9 mouse cellular contexts compared by ENCODE assay signal in the genomic region with DNA sequence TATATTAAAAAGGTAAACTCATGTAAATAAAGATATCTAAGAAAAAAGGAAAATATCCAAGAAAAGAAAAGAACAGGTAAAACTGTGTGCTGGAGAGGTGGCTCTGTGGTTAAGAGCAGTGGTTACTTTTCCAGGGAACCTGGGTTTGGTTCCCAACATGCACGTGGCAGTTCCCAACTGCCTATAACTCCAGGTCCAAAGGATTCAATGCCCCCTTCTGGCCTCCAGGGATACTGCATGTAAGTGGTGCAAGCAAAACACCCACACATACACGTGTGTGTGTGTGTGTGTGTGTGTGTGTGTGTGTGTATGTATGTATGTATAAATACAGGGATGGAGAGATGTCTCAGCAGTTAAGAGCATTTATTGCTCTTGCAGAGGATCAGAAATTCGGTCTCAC. TPM values are rescaled to one million over a fixed set of nuclear protein-coding genes. Genes with fewer than 3 reads are reported as not detected.
A peak's percentile ranks its signal among the peaks of the same experiment; 100 is the strongest.
DNase-seq lines count a peak whose midpoint lies in the region; ATAC-seq and TF ChIP-seq lines count a peak whose summit lies in the region.
"Had no signal": no experiment of that assay in that cellular context is flagged by ENCODE, and none has a peak within 500 bp of the region (broad histone marks: within the 10 kb centered on the region; RNA-seq: fewer than 3 reads in every experiment).

No protein-coding gene starts in this region.

- TF ChIP-seq CTCF in G1E (IDR thresholded peaks at IDR 0.05; ENCODE audit: low read depth, low read length): peak; percentile 35; the same call in 1 of the 2 replicates

- no peaks in the 10 kb centered on the region for H3K9me3 ChIP-seq in G1E (replicated peaks)
- H3K9me3 ChIP-seq: heart, embryonic 15.5 days had no signal

- peaks cover 6% of the 10 kb centered on the region for H3K4me1 ChIP-seq in G1E (ENCODE audit: insufficient read depth, low read depth, low read length)

- no peaks in the 10 kb centered on the region for H3K36me3 ChIP-seq in G1E (replicated peaks)
- H3K36me3 ChIP-seq: heart, embryonic 15.5 days had no signal

- peaks cover 16% of the 10 kb centered on the region for H3K27me3 ChIP-seq in G1E (ENCODE audit: insufficient read depth, low read length)

- ATAC-seq in CD4-positive, CD25-positive, alpha-beta regulatory T cell, adult 4 months: no peak
- peak; percentile 51; the same call in 1 of the 2 replicates for ATAC-seq in G1E (ENCODE audit: extremely low read depth, insufficient number of reproducible peaks, low FRiP score, poor library complexity, severe bottlenecking)

- DNase-seq in CD4-positive, CD25-positive, alpha-beta regulatory T cell, adult 2 months (ENCODE audit: low read depth, low spot score): peak; percentile 58
- peak; percentile 45 for DNase-seq in kidney, adult 18-20 months
- no peak for DNase-seq in kidney, adult 11 months
- no peak for DNase-seq in G1E (ENCODE audit: low spot score)
- DNase-seq in embryo, embryonic 9.5 days (ENCODE audit: extremely low spot score): peak; percentile 47
- peak; percentile 72 for DNase-seq in lung, postnatal 10 days
- no peak for DNase-seq in layer of hippocampus, adult 9-11 months

- H3K4me3 ChIP-seq in G1E (ENCODE audit: low read depth, low read length): no peak overlapping the region

RNA-seq across cellular contexts. Expression of a gene that starts 12.6 kb away (rescaled TPM):
- polyA plus RNA-seq in CD4-positive, CD25-positive, alpha-beta regulatory T cell, adult 4 months (2017; shearing (Covaris generic)): not detected
- total RNA-seq in G1E (2014; fragmentation: Nextera tagmentation): not detected in 2 replicates
- 0.41 TPM in 1 of 2 replicates, not detected in the other for total RNA-seq in G1E (2017)
- polyA plus RNA-seq in G1E (2012): not detected in 2 replicates
- polyA plus RNA-seq: heart, embryonic 15.5 days had no signal

RNA-seq across cellular contexts. Expression of a gene that starts 17.4 kb away (rescaled TPM):
- polyA plus RNA-seq in CD4-positive, CD25-positive, alpha-beta regulatory T cell, adult 4 months (2017; shearing (Covaris generic)): 10 to 100 TPM; 63.3 to 68.6 TPM
- 40.9 and 43.8 TPM in 2 replicates for total RNA-seq in G1E (2014; fragmentation: Nextera tagmentation)
- total RNA-seq in G1E (2017): 23.9 and 27.8 TPM in 2 replicates
- polyA plus RNA-seq in G1E (2012): 4.6 and 6.4 TPM in 2 replicates

RNA-seq across cellular contexts. Expression of a gene that starts 54.7 kb away (rescaled TPM):
- polyA plus RNA-seq in CD4-positive, CD25-positive, alpha-beta regulatory T cell, adult 4 months (2017; shearing (Covaris generic)): 1 to 10 TPM; 3.4 to 4.4 TPM
- total RNA-seq in G1E (2014; fragmentation: Nextera tagmentation): 46.5 and 55.2 TPM in 2 replicates
- total RNA-seq in G1E (2017): 37.6 and 43.8 TPM in 2 replicates
- 105 and 122 TPM in 2 replicates for polyA plus RNA-seq in G1E (2012)

RNA-seq across cellular contexts. Expression of a gene that starts 56.5 kb away (rescaled TPM):
- under 1 TPM in 1 of 2 experiments, not detected in 1; 0.15 TPM for polyA plus RNA-seq in CD4-positive, CD25-positive, alpha-beta regulatory T cell, adult 4 months (2017; shearing (Covaris generic))
- total RNA-seq in G1E (2014; fragmentation: Nextera tagmentation): not detected in 2 replicates
- 0.23 TPM in 1 of 2 replicates, not detected in the other for total RNA-seq in G1E (2017)
- not detected in 2 replicates for polyA plus RNA-seq in G1E (2012)
- polyA plus RNA-seq: heart, embryonic 15.5 days had no signal

Comparison
In these comparisons a context has a peak if more than half of its experiments do, and no peak if none do; other contexts are left out.
1. DNase-seq: peak in CD4-positive, CD25-positive, alpha-beta regulatory T cell, adult 2 months (single experiment), kidney, adult 18-20 months (single experiment), embryo, embryonic 9.5 days (single experiment) and lung, postnatal 10 days (single experiment); none in kidney, adult 11 months (single experiment), G1E (single experiment) and layer of hippocampus, adult 9-11 months (single experiment).
2. RNA of a gene that starts 54.7 kb away (polyA plus RNA-seq): 105 to 122 TPM in G1E; 3.4 to 4.4 TPM in CD4-positive, CD25-positive, alpha-beta regulatory T cell, adult 4 months; every median in the first group is over 10 times any median in the second.